Mouse (Mus musculus) stomach, postnatal 0 days (tissue): ENCODE data around the gene Zfp82. TPM values are rescaled to one million over a fixed set of nuclear protein-coding genes. Genes with fewer than 3 reads are reported as not detected.

Experiments
- ATAC-seq: fragments of 200-750 bp; cut with Nextera tagmentation; 2 replicates; pipeline ENCODE4 v1.8.0; 2017; ENCODE audit not compliant: low FRiP score, low TSS enrichment
- DNase-seq: peaks from one replicate; pipeline ENCODE4 v3.0.0-alpha.2; 2016; ENCODE audit warnings: low spot score
- H3K27ac ChIP-seq: fragments of 300-500 bp; sonication (generic); replicated peaks from 2 replicates; pipeline ENCODE4 v1.5.1; 2014; ENCODE audit warnings: mild to moderate bottlenecking, control low read depth
- H3K27me3 ChIP-seq: fragments of 300-500 bp; sonication (generic); 2 replicates; pipeline ENCODE4 v1.6.1; 2014; ENCODE audit warnings: low read length; ENCODE audit not compliant: control insufficient read depth, insufficient read depth
- H3K36me3 ChIP-seq: fragments of 300-500 bp; sonication (generic); 2 replicates; pipeline ENCODE4 v1.6.1; 2014; ENCODE audit warnings: low read length, mixed read lengths; ENCODE audit not compliant: control insufficient read depth, insufficient read depth
- H3K4me1 ChIP-seq: fragments of 300-500 bp; sonication (generic); replicated peaks from 2 replicates; pipeline ENCODE4 v1.6.1; 2014; ENCODE audit warnings: antibody characterized with exemption; ENCODE audit not compliant: control insufficient read depth, insufficient read depth
- H3K4me2 ChIP-seq: fragments of 300-500 bp; sonication (generic); replicated peaks from 2 replicates; pipeline ENCODE4 v1.6.1; 2014; ENCODE audit warnings: low read depth, mild to moderate bottlenecking, control low read depth, moderate library complexity
- H3K4me3 ChIP-seq: fragments of 300-500 bp; sonication (generic); 2 replicates; pipeline ENCODE4 v1.5.1; 2014; ENCODE audit warnings: low read depth, low read length, control low read depth
- H3K9ac ChIP-seq: fragments of 300-500 bp; sonication (generic); 2 replicates; pipeline ENCODE4 v1.6.1; 2014; ENCODE audit warnings: mild to moderate bottlenecking, low read length, control low read depth, mixed read lengths
- H3K9me3 ChIP-seq: fragments of 300-500 bp; sonication (generic); 2 replicates; pipeline ENCODE4 v1.6.1; 2016; ENCODE audit warnings: low read length; ENCODE audit not compliant: control insufficient read depth
- CTCF ChIP-seq: IDR thresholded peaks from 2 replicates; pipeline ENCODE4 v1.5.1; 2016; ENCODE audit warnings: antibody characterized with exemption, low read depth, mild to moderate bottlenecking, moderate library complexity
- EP300 ChIP-seq: optimal IDR thresholded peaks from 2 replicates; pipeline ENCODE3; 2016; ENCODE audit warnings: antibody characterized with exemption
- WGBS: fragments of 180-500 bp; shearing (Covaris S2); extraction: QIAGEN DNeasy Blood & Tissue Kit; methylation state at CpG from one replicate; pipeline ENCODE4 v1.1.7; 2014; 5-methylcytosine and 5-hydroxymethylcytosine counted together
- polyA plus RNA-seq: library from polyadenylated mRNA; unstranded; fragments of >200 nt; fragmentation: Nextera tagmentation; extraction: Ambion mirVana; gene quantifications from 2 replicates; pipeline ENCODE4 v1.2.1, GENCODE M21; 2015

The Zfp82 gene
- polyA plus RNA-seq, 1 experiment from 2014 or later, result 1.9 TPM

DNA sequence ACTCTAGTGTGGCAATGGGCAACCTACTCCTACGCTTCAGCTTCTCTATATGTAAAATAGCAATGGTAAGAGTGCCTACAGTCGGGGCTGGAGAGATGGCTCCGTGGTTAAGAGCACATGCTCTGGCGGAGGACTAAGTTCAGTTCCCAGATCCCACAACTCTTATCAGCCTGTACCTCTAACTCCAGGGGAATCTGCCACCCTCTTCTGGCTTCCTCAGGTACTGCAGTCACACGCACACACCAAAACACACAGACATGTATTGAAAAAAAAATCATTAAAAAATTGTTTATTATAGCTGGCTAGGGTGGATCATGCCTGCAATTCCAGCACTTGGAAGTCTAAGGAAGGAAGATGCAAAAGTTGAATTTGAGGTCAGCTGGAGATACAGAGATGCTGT lies 10.2 kb downstream of the Zfp82 start:
- 89% methylated on average over 5 of the region's 5 CpGs for WGBS
- DNase-seq (peak; percentile 29), ATAC-seq (no peak)
- Histone ChIP-seq H3K36me3 (no peaks in the 10 kb centered on the region), H3K9me3 (no peaks in the 10 kb centered on the region), H3K4me2 (no peak overlapping the region), H3K27me3 (no peaks in the 10 kb centered on the region), H3K27ac (no peak overlapping the region), H3K4me3 (no peak overlapping the region), H3K4me1 (no peaks in the 10 kb centered on the region), H3K9ac (no peak overlapping the region)
- TF ChIP-seq EP300 (no peak), CTCF (peak; percentile 60)

DNA sequence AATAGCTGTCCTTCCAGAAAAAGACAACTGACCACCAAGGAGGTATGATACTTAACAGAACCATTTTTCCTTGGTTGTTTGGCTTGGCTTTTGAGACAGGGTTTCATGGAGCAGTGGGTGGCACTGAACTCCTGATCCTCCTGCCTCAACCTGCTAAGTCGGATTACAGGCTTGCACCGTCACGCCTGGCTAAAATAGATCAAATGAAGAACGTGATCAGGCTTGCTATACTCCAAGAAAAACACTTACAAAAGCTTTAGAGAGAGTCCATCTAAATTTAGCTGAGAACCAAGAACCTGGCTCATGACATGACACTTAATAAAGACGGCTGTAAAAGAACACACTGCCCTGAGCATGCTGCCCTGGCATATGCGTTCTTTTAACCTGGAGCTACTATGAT lies 12.4 kb downstream of the Zfp82 start:
- H3K4me2 ChIP-seq, result no peak overlapping the region
- H3K27ac ChIP-seq, result no peak overlapping the region

DNA sequence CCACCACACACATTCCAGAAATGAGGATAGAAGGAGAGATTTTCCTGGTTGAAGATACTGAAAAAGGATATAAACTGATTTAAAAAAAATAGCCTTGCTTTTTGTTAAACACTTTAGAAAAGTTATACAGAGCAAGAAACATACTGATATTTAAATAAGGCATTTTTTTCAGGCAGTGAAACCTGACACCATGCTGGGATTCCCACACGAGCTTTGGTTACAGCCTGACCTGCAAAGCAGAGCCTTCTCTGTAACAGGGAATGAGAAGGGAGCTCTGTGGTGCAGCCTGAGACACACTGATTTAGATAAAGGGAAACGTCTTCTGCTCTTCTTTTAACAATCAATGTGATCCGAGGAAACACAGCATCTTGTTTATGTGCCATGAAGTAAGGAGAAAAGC lies 19.1 kb downstream of the Zfp82 start:
- Histone ChIP-seq H3K27ac (no peak overlapping the region), H3K4me3 (no peak overlapping the region), H3K36me3 (no peaks in the 10 kb centered on the region), H3K27me3 (no peaks in the 10 kb centered on the region), H3K4me2 (no peak overlapping the region), H3K9me3 (no peaks in the 10 kb centered on the region), H3K4me1 (no peaks in the 10 kb centered on the region), H3K9ac (no peak overlapping the region)
- DNase-seq (no peak), ATAC-seq (no peak)
- TF ChIP-seq EP300 (no peak), CTCF (no peak)
- WGBS, result 11% methylated on average over 3 of the region's 3 CpGs

More for the DNA sequence above, 12.4 kb downstream of the Zfp82 start:
- TF ChIP-seq CTCF (no peak), EP300 (no peak)
- H3K9me3 ChIP-seq, result no peaks in the 10 kb centered on the region
- no peak for DNase-seq
- WGBS, result 73% methylated on average over 6 of the region's 6 CpGs
- ATAC-seq, result no peak
- H3K36me3 ChIP-seq, result no peaks in the 10 kb centered on the region
- H3K4me3 ChIP-seq, result no peak overlapping the region
- no peaks in the 10 kb centered on the region for H3K4me1 ChIP-seq
- no peaks in the 10 kb centered on the region for H3K27me3 ChIP-seq
- H3K9ac ChIP-seq, result no peak overlapping the region

DNA sequence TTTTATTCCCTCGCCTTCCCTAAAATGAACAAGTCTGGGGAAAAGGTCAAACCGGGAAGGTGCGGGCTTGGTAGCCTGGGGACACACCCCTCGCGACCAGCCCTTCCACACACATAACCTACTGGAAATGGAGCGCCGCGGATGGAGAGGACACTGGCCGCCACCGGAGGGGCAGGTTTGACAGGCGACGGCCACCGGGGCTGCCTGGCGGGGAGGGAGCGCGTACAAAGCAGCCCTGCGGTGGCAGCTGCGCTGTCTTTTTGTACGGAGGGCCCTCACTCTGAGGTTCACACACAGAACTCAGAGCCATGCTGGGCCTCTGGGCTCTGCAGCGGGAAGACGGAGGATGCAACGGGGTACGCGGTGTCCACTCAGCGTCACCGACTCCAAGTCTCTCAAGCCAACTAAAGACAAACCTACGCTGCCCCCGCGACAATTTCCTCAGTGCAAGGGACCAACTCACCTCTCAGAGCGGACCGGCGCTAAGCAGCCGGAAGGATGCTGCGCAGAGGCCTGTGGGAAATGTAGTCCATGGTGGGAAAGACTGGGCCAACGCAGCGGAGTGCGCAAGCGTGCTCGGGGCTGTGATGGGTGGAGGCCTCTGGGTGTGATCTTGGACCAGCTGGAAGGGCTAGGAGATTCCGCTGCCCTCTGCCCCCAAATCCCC lies 21.7 kb downstream of the Zfp82 start, which contains the start of gene Zfp14:
Gene Zfp14, minus strand, starts transcription at position 499 of the 667 bp plus-strand sequence.
- Histone ChIP-seq H3K4me2 (peak within 1 kb of the TSS; percentile 80), H3K4me3 (peak within 1 kb of the TSS; percentile 56), H3K9ac (peak within 1 kb of the TSS; percentile 53), H3K27me3 (no peaks in the 10 kb centered on the region), H3K9me3 (no peaks in the 10 kb centered on the region), H3K27ac (peak within 1 kb of the TSS; percentile 59), H3K4me1 (no peaks in the 10 kb centered on the region), H3K36me3 (no peaks in the 10 kb centered on the region)
- peak; percentile 86 for DNase-seq
- ATAC-seq, result peak; percentile 95
- 0% methylated on average over 40 of the region's 40 CpGs for WGBS
- TF ChIP-seq EP300 (no peak), CTCF (no peak)

DNA sequence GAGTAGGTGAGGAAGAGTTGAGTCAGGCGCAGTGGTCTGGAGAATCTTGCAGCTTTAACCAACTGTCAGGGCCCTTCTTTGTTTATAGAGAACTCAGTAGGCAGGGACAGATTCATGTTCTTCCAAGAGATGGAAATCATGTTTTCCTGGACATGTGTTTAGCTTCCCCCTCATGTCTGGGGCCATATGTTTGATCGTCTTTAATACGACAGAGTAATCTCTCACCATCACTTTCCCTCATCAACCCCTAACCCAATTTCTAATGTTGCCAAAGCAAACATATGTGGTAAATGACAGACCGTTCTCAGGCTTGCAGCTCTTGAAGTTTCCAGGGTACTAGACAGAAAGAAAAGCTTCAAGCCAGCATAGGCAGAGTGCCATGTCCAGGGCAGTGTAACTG lies 24.6 kb downstream of the Zfp82 start:
- 81% methylated on average over 4 of the region's 4 CpGs for WGBS
- no peak for DNase-seq
- TF ChIP-seq EP300 (no peak), CTCF (no peak)
- Histone ChIP-seq H3K36me3 (no peaks in the 10 kb centered on the region), H3K27ac (no peak overlapping the region), H3K4me3 (no peak overlapping the region), H3K4me2 (no peak overlapping the region), H3K9ac (no peak overlapping the region), H3K27me3 (no peaks in the 10 kb centered on the region), H3K9me3 (no peaks in the 10 kb centered on the region), H3K4me1 (no peaks in the 10 kb centered on the region)
- no peak for ATAC-seq

DNA sequence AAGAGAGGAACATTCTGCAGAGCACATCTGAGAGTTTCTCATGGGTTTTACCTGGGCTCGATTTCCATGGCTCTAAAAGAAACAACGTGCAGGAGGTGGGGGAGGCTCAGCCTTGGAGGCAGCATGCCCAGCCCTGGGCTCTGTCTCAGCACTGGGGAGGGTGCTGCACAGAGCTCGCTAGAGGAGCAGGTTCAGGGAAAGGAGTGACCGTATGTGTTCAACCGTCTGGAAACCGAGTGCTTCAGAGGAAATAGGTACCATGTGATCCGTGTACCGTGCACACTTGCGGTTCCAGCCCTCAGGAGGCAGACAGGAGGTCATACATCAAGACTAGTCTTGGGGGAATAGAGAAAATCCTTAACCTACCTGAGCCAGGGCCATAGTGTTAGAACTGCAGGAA lies 28.3 kb downstream of the Zfp82 start:
- 48% methylated on average over 9 of the region's 9 CpGs for WGBS
- TF ChIP-seq CTCF, result no peak
- TF ChIP-seq EP300, result no peak
- ATAC-seq, result no peak

More for the DNA sequence above, 28.3 kb downstream of the Zfp82 start:
- Histone ChIP-seq H3K36me3 (no peaks in the 10 kb centered on the region), H3K9me3 (no peaks in the 10 kb centered on the region), H3K27me3 (no peaks in the 10 kb centered on the region), H3K27ac (no peak overlapping the region), H3K4me1 (no peaks in the 10 kb centered on the region), H3K4me3 (no peak overlapping the region), H3K9ac (no peak overlapping the region), H3K4me2 (no peak overlapping the region)
- no peak for DNase-seq
